Mouse (Mus musculus): ENCODE results near the gene Noc3l. TPM values are rescaled to one million over a fixed set of nuclear protein-coding genes. Genes with fewer than 3 reads are reported as not detected.

Noc3l gene
- 14.5 TPM for polyA plus RNA-seq (2017; shearing (Covaris generic))

DNA sequence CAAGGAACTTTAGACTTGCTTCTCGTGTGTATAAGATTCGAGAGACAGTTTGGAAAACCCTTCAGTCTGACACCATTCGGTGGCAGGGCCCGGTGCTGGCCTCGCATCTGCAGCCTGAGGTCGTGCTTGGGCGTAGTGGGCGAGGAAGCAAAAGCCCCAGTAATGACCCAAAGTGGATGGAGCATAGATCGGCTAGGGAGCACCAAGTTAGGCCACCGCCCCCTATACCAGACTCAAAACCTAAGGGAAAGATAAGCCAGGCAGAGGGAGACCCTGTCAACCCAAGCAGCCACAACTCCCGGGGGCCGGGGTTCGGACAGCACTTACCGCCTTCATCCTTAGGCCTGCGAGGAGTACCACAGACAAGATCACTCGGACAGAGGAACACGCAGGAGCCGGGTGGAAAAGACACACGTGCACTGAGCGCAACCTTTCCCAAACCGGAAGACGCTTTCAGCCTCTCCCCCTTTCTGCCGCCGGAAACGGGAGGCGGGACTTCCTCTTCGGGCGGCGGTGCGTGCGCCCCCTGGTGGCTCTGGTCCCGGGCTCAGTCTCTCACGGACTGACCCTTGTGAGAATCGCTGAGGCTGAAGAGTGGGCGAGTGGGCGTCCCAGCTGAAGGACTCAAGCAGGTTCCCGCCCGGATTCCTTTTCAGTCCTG, at the start of gene Noc3l:
Gene Noc3l, minus strand, starts transcription at position 472 of the 661 bp plus-strand sequence.

GRCm38 (mm10) chr19:38836438-38837170, 17.6 kb upstream of the Noc3l start, which contains the start of gene Tbc1d12:
Gene Tbc1d12 (plus strand): TSS chr19:38836579.

Other genes with a start within 250 kb of the Noc3l start
- gene Tbc1d12, start 17.3 kb upstream of the Noc3l start, polyA plus RNA-seq (2017; shearing (Covaris generic)) = 0.69 TPM
- 20.1 TPM for gene Hells, start 111.7 kb upstream of the Noc3l start, polyA plus RNA-seq (2017; shearing (Covaris generic))
- not detected for gene Cyp2c55, start 187.8 kb upstream of the Noc3l start, polyA plus RNA-seq (2017; shearing (Covaris generic))
- gene Cyp2c65, start 241.8 kb upstream of the Noc3l start, polyA plus RNA-seq (2017; shearing (Covaris generic)) = not detected

Measured in inflammation-experienced regulatory T-cells, adult 16 weeks (primary cell).